Mouse (Mus musculus): ENCODE results near the gene Nmd3. TPM values are rescaled to one million over a fixed set of nuclear protein-coding genes. Genes with fewer than 3 reads are reported as not detected.

Gene Nmd3
- 105 TPM for polyA plus RNA-seq (2015; fragmentation: Illumina TruSeq; extraction: RNeasy Lipid Tissue Mini Kit (QIAGEN cat#74804); ENCODE audit: insufficient read depth, low replicate concordance)

GRCm38 (mm10) chr3:69721814-69722186 is at the start of gene Nmd3:
Nmd3 (plus strand) TSS chr3:69721985.

Other genes starting within 250 kb of the Nmd3 start
- gene B3galnt1, start 123.0 kb upstream of the Nmd3 start, polyA plus RNA-seq (2015; fragmentation: Illumina TruSeq; extraction: RNeasy Lipid Tissue Mini Kit (QIAGEN cat#74804); ENCODE audit: insufficient read depth, low replicate concordance) = 3.9 TPM
- not detected for gene Sptssb, start 138.0 kb downstream of the Nmd3 start, polyA plus RNA-seq (2015; fragmentation: Illumina TruSeq; extraction: RNeasy Lipid Tissue Mini Kit (QIAGEN cat#74804); ENCODE audit: insufficient read depth, low replicate concordance)